Mouse (Mus musculus) heart, adult 2 months (tissue): ENCODE data around the gene Parn.

ENCODE experiments used
- CTCF ChIP-seq: fragments of 200-600 bp; IDR thresholded peaks from 2 replicates; pipeline ENCODE4 v1.8.1; 2022; ENCODE audit warnings: antibody characterized with exemption, mild to moderate bottlenecking, moderate library complexity
- EP300 ChIP-seq: fragments of 200-500 bp; IDR thresholded peaks from 2 replicates; pipeline ENCODE4 v1.6.1; 2011; ENCODE audit warnings: low read depth, low read length, control low read depth; ENCODE audit not compliant: insufficient read depth
- POLR2A ChIP-seq: fragments of 200-500 bp; IDR thresholded peaks from 2 replicates; pipeline ENCODE4 v1.6.1; 2011; ENCODE audit warnings: mild to moderate bottlenecking, low read depth, low read length, control low read depth; ENCODE audit not compliant: insufficient read depth

GRCm38 (mm10) chr16:13615276-13615675 is 52.7 kb downstream of the Parn start:
- TF ChIP-seq CTCF: no peak
- TF ChIP-seq POLR2A: no peak
- no peak for TF ChIP-seq EP300
